Mouse (Mus musculus) 3T3-L1 (cell line): ENCODE measurements around the gene Zfp518b.

Experiments used
- DNase-seq: peaks from one replicate; pipeline ENCODE4 v3.0.0-alpha.2; 2015; ENCODE audit warnings: low read depth, low spot score

The Zfp518b gene

GRCm38 (mm10) chr5:38684164-38684911, at the start of gene Zfp518b:
TSS of gene Zfp518b (minus strand) at chr5:38684826.
- peak; percentile 56 for DNase-seq

GRCm38 (mm10) chr5:38708940-38709581, 24.4 kb upstream of the Zfp518b start:
- no peak for DNase-seq

GRCm38 (mm10) chr5:38707364-38708075, 22.9 kb upstream of the Zfp518b start:
- no peak for DNase-seq

GRCm38 (mm10) chr5:38702941-38703340, 18.3 kb upstream of the Zfp518b start:
- no peak for DNase-seq

- DNase-seq = no peak
Measured at GRCm38 (mm10) chr5:38702091-38702490, 17.5 kb upstream of the Zfp518b start.

- no peak for DNase-seq
Measured at GRCm38 (mm10) chr5:38698466-38698865, 13.8 kb upstream of the Zfp518b start.

GRCm38 (mm10) chr5:38698046-38698445, 13.4 kb upstream of the Zfp518b start:
- DNase-seq = peak; percentile 13

GRCm38 (mm10) chr5:38696616-38697375, 12.2 kb upstream of the Zfp518b start:
- DNase-seq = peak; percentile 71

- no peak for DNase-seq
Measured at GRCm38 (mm10) chr5:38692859-38693258, 8.2 kb upstream of the Zfp518b start.

- DNase-seq = no peak
Measured at GRCm38 (mm10) chr5:38689186-38689585, 4.6 kb upstream of the Zfp518b start.

- DNase-seq = no peak
Measured at GRCm38 (mm10) chr5:38687694-38688093, 3.1 kb upstream of the Zfp518b start.

- DNase-seq = no peak
Measured at GRCm38 (mm10) chr5:38658836-38659235, 25.8 kb downstream of the Zfp518b start.

GRCm38 (mm10) chr5:38656204-38656603, 28.4 kb downstream of the Zfp518b start:
- DNase-seq = no peak

GRCm38 (mm10) chr5:38655421-38655928, 29.2 kb downstream of the Zfp518b start:
- no peak for DNase-seq

- no peak for DNase-seq
Measured at GRCm38 (mm10) chr5:38654571-38654970, 30.1 kb downstream of the Zfp518b start.

GRCm38 (mm10) chr5:38653101-38653500, 31.5 kb downstream of the Zfp518b start:
- DNase-seq = no peak

GRCm38 (mm10) chr5:38651455-38651854, 33.2 kb downstream of the Zfp518b start:
- no peak for DNase-seq

- no peak for DNase-seq
Measured at GRCm38 (mm10) chr5:38641526-38641925, 43.1 kb downstream of the Zfp518b start.

GRCm38 (mm10) chr5:38636301-38636749, 48.3 kb downstream of the Zfp518b start:
- no peak for DNase-seq

GRCm38 (mm10) chr5:38635696-38636095, 48.9 kb downstream of the Zfp518b start:
- DNase-seq = no peak
